Mouse (Mus musculus): ENCODE measurements at regions not wholly inside any gene's neighbourhood (a gene's known extent, or its start where the extent isn't known, plus 50 kb on each side); places are given as distances from the start of the nearest gene placed in this dataset.

DNA sequence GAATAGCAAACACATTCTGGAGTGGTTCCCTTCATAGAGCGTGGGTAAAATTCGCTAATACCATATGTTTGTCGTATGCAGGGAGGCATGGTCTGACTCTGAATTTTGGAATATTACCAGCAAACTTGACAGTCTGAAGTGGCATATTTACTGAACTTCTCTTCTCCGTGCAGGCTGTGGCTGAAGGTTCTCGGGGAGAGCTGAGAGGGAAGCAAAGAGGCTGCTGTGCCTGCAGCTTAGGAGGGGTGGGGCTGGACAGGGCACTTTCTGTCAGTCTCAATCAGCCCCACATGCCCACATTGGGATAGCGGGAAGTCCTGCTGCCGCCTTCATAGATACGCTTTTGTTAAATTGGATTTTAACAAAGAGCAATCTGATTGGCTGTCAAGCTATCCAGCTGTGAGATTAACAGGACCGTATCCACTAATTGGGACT lies 584.8 kb upstream of the Mpdz start:
- no peak overlapping the region for H3K4me2 ChIP-seq
- DNase-seq (ENCODE audit: low spot score, missing footprints) = peak; percentile 86

DNA sequence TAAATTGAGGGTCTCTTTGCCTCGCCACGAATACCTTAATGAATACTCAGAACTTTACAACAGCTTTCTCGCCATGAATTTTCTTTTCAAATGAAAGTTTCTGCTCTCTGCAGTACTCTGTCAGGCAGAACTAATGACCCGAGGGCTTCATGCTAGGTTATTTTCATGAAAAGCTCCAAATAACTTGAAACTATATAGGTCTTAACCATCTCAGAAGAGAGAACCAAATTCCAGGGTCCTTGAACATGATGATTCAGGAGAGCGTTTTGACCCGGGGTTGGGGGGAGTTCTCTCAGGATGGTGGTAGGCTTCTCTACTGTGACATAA lies 558.8 kb upstream of the Mpdz start:
- no peak for ATAC-seq (ENCODE audit: low FRiP score)

More for the DNA sequence above, 584.8 kb upstream of the Mpdz start:
- peak; percentile 72 for ATAC-seq (ENCODE audit: low FRiP score)
- Histone ChIP-seq H3K27me3 (ENCODE audit: control insufficient read depth, insufficient read depth, low read length) (no peaks in the 10 kb centered on the region), H3K9me3 (ENCODE audit: control insufficient read depth, low read length) (no peaks in the 10 kb centered on the region), H3K27ac (ENCODE audit: low read depth, low read length) (no peak overlapping the region), H3K9ac (ENCODE audit: low read length) (no peak overlapping the region), H3K4me3 (ENCODE audit: low read depth, low read length) (no peak overlapping the region), H3K36me3 (ENCODE audit: control insufficient read depth, insufficient read depth, low read length) (no peaks in the 10 kb centered on the region), H3K4me1 (ENCODE audit: control insufficient read depth, insufficient read depth, low read length) (peaks cover 4% of the 10 kb centered on the region; the same call in 1 of the 2 replicates)
- 53% methylated on average over 9 of the region's 9 CpGs for WGBS

DNA sequence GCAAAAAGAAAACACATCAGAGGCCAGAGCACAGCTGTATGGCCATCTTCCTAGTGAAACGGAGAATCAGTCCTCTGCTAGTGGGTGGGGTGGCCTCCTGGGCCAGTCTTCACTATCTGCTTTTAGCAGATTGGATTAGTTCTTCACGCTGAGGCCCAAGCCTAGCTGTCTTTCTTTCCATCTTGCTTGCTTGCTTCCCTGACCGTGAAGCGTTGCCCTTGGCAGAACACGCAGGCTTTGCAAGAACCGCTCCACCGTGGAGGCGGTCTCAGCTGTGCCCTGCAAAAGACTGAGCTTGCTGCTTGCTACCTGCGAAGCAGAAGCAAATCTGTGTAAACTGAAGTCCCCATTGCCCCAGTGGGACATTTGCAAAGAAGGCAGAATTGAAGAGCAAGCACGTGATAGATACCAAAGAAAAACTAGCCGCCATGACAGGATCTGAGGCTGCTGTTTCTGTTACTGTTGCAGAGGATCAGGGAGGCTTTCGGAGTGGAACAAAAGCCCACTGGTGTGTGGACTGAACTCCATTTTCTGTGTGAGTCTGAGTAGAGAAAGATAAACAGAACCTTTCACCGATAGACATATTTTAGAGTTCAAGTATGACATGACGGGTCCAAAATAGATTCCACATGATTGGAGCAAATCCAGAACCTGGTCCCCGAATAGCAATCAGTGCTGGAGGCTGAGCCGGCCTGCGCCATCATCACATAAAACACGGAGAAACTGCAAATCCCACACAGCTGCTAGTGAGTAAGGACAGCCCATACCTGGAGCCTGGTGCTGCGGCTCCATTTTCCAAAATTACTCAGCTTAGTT lies 558.2 kb upstream of the Mpdz start:
- Histone ChIP-seq H3K4me3 (ENCODE audit: low read depth, low read length) (no peak overlapping the region), H3K4me1 (ENCODE audit: control insufficient read depth, insufficient read depth, low read length) (no peaks in the 10 kb centered on the region), H3K27ac (ENCODE audit: low read depth, low read length) (no peak overlapping the region), H3K4me2 (no peak overlapping the region), H3K9ac (ENCODE audit: low read length) (no peak overlapping the region), H3K27me3 (ENCODE audit: control insufficient read depth, insufficient read depth, low read length) (no peaks in the 10 kb centered on the region), H3K9me3 (ENCODE audit: control insufficient read depth, low read length) (no peaks in the 10 kb centered on the region), H3K36me3 (ENCODE audit: control insufficient read depth, insufficient read depth, low read length) (no peaks in the 10 kb centered on the region)
- ATAC-seq (ENCODE audit: low FRiP score) (no peak), DNase-seq (ENCODE audit: low spot score, missing footprints) (no peak)
- 76% methylated on average over 19 of the region's 19 CpGs for WGBS

More for the DNA sequence above, 558.8 kb upstream of the Mpdz start:
- no peak overlapping the region for H3K4me2 ChIP-seq
- H3K27ac ChIP-seq (ENCODE audit: low read depth, low read length) = no peak overlapping the region
- H3K4me1 ChIP-seq (ENCODE audit: control insufficient read depth, insufficient read depth, low read length) = no peaks in the 10 kb centered on the region
- H3K9me3 ChIP-seq (ENCODE audit: control insufficient read depth, low read length) = no peaks in the 10 kb centered on the region
- H3K27me3 ChIP-seq (ENCODE audit: control insufficient read depth, insufficient read depth, low read length) = no peaks in the 10 kb centered on the region
- no peak for DNase-seq (ENCODE audit: low spot score, missing footprints)
- H3K36me3 ChIP-seq (ENCODE audit: control insufficient read depth, insufficient read depth, low read length) = no peaks in the 10 kb centered on the region
- WGBS = 90% methylated on average over 6 of the region's 6 CpGs
- H3K9ac ChIP-seq (ENCODE audit: low read length) = no peak overlapping the region
- no peak overlapping the region for H3K4me3 ChIP-seq (ENCODE audit: low read depth, low read length)

DNA sequence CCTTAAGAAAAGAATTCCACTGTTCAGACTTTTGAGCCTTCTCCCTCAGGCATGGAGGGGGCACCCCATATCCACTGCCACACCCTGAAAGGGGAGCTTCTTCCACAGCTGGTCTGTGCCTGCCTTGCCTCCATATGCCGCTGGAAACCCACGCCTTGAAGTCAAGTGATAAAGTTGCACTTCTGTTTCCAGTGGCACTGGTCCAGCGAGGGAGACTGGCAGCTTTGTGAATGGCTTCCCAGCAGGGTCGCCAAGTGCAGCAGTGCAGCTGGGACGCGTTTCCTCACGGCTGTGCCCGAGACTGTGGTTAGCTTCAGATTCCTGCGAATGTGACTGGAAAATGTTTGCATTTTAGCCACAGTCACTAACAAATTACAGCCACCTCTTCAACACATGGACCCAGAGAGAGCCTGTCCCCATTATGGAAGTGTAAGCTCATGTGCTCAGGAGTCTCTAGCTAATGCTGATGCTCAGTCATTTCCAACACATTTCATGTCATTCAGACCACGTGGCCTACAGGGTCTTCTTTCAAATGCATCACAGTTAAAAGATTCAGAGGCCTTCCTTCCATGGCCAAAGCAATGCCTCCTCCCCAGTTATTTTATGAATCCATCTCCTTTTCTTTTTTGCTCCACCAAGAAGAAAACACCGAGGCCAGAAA lies 557.2 kb upstream of the Mpdz start:
- no peak for DNase-seq (ENCODE audit: low spot score, missing footprints)
- Histone ChIP-seq H3K4me2 (no peak overlapping the region), H3K36me3 (ENCODE audit: control insufficient read depth, insufficient read depth, low read length) (no peaks in the 10 kb centered on the region), H3K9ac (ENCODE audit: low read length) (no peak overlapping the region), H3K9me3 (ENCODE audit: control insufficient read depth, low read length) (no peaks in the 10 kb centered on the region), H3K27ac (ENCODE audit: low read depth, low read length) (no peak overlapping the region), H3K4me1 (ENCODE audit: control insufficient read depth, insufficient read depth, low read length) (no peaks in the 10 kb centered on the region), H3K4me3 (ENCODE audit: low read depth, low read length) (no peak overlapping the region), H3K27me3 (ENCODE audit: control insufficient read depth, insufficient read depth, low read length) (no peaks in the 10 kb centered on the region)
- ATAC-seq (ENCODE audit: low FRiP score) = no peak; the same call in 1 of the 2 replicates
- 79% methylated on average over 11 of the region's 11 CpGs for WGBS

DNA sequence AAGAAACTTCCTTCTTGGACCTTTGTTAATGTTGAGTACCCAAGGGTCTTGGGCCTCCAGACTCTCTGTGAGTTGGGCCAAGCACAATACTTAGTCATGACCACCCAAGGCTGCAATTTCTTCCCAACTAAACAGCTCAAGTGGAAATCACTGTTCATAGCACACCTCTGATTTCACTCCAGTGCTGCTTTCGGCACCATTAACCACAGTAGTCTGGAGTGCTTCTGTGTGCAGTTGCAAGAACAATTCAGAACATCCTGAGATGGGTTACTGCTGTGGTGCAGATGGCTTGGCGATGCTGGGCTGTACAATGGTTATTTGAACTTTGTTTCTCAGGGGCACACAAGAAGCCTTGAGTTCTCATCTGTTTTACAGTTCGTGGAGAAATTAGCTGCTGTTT lies 556.5 kb upstream of the Mpdz start:
- Histone ChIP-seq H3K9me3 (ENCODE audit: control insufficient read depth, low read length) (no peaks in the 10 kb centered on the region), H3K36me3 (ENCODE audit: control insufficient read depth, insufficient read depth, low read length) (no peaks in the 10 kb centered on the region), H3K4me1 (ENCODE audit: control insufficient read depth, insufficient read depth, low read length) (no peaks in the 10 kb centered on the region), H3K4me2 (no peak overlapping the region), H3K27me3 (ENCODE audit: control insufficient read depth, insufficient read depth, low read length) (no peaks in the 10 kb centered on the region), H3K27ac (ENCODE audit: low read depth, low read length) (no peak overlapping the region), H3K4me3 (ENCODE audit: low read depth, low read length) (no peak overlapping the region), H3K9ac (ENCODE audit: low read length) (no peak overlapping the region)
- ATAC-seq (ENCODE audit: low FRiP score) = no peak
- WGBS = 87% methylated on average over 3 of the region's 3 CpGs
- no peak for DNase-seq (ENCODE audit: low spot score, missing footprints)

DNA sequence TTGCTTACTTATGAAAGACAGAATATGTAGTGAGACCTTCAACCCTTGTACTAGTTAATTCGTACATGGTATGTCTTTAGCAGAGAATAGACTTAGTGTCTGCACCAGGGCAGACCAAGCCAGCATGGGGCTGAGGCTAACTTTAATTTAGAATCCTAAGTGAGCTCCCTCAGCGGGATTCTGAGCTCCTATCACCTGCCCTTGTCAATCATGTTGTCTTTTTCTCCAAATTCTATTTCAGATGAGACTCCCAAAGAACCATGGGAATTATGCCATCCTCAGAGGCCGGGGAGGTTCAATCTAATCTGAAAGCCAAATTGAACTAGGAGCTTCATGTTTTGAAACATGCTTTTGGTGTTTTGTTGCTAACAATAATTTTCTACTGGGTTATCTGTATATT lies 553.8 kb upstream of the Mpdz start:
- Histone ChIP-seq H3K27ac (ENCODE audit: low read depth, low read length) (no peak overlapping the region), H3K4me2 (no peak overlapping the region), H3K9ac (ENCODE audit: low read length) (no peak overlapping the region), H3K4me3 (ENCODE audit: low read depth, low read length) (no peak overlapping the region), H3K36me3 (ENCODE audit: control insufficient read depth, insufficient read depth, low read length) (no peaks in the 10 kb centered on the region), H3K9me3 (ENCODE audit: control insufficient read depth, low read length) (no peaks in the 10 kb centered on the region), H3K4me1 (ENCODE audit: control insufficient read depth, insufficient read depth, low read length) (no peaks in the 10 kb centered on the region), H3K27me3 (ENCODE audit: control insufficient read depth, insufficient read depth, low read length) (no peaks in the 10 kb centered on the region)
- DNase-seq (ENCODE audit: low spot score, missing footprints) (no peak), ATAC-seq (ENCODE audit: low FRiP score) (no peak)
- WGBS = 67% methylated on average over 3 of the region's 3 CpGs

DNA sequence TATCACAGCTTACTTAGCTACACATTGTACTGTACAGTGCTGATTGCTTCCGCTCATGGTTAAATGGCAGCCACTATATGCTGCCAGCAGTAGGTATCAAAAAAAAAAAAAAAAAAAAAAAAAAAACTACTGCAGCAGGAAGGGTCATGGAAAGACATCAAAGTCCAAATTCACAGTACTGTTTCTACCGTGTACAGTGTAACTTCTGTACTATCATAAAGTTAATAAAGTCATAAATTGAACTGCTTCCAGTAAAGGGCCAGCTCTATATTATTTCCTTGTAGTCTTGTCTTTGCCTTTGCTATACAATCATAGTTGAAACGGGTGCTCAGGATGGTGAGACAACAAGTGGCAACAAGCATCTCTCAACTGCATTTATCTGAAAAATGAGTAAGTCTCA lies 552.6 kb upstream of the Mpdz start:
- Histone ChIP-seq H3K4me1 (ENCODE audit: control insufficient read depth, insufficient read depth, low read length) (no peaks in the 10 kb centered on the region), H3K9me3 (ENCODE audit: control insufficient read depth, low read length) (no peaks in the 10 kb centered on the region), H3K4me2 (no peak overlapping the region), H3K27ac (ENCODE audit: low read depth, low read length) (no peak overlapping the region), H3K9ac (ENCODE audit: low read length) (no peak overlapping the region), H3K27me3 (ENCODE audit: control insufficient read depth, insufficient read depth, low read length) (no peaks in the 10 kb centered on the region), H3K4me3 (ENCODE audit: low read depth, low read length) (no peak overlapping the region), H3K36me3 (ENCODE audit: control insufficient read depth, insufficient read depth, low read length) (no peaks in the 10 kb centered on the region)
- no peak for ATAC-seq (ENCODE audit: low FRiP score)
- no peak for DNase-seq (ENCODE audit: low spot score, missing footprints)
- 93% methylated on average over 3 of the region's 3 CpGs for WGBS

DNA sequence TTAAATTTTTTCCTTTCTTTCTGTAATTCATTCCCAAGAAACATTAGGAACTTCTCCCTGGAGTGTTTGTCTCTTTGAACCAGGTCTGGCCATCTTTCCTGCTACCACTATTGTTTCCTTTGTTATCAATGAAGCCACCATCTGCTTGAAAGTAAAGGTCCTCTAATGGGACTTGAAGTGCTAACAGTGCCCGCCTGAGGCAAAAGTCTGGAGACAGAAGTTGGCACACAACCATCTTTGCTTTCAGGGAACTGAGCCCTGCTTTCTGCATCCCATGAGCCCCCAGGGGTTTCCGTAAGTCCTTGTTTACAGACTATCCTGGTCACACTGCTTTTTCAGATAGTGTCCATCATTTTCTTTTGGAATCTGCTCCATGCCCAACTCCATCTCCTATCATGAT lies 546.2 kb upstream of the Mpdz start:
- no peaks in the 10 kb centered on the region for H3K4me1 ChIP-seq (ENCODE audit: control insufficient read depth, insufficient read depth, low read length)
- no peaks in the 10 kb centered on the region for H3K27me3 ChIP-seq (ENCODE audit: control insufficient read depth, insufficient read depth, low read length)
- no peaks in the 10 kb centered on the region for H3K9me3 ChIP-seq (ENCODE audit: control insufficient read depth, low read length)
- ATAC-seq (ENCODE audit: low FRiP score) (no peak), DNase-seq (ENCODE audit: low spot score, missing footprints) (no peak)
- H3K4me3 ChIP-seq (ENCODE audit: low read depth, low read length) = no peak overlapping the region
- no peak overlapping the region for H3K27ac ChIP-seq (ENCODE audit: low read depth, low read length)
- no peaks in the 10 kb centered on the region for H3K36me3 ChIP-seq (ENCODE audit: control insufficient read depth, insufficient read depth, low read length)
- no peak overlapping the region for H3K4me2 ChIP-seq
- WGBS = 87% methylated on average over 2 of the region's 2 CpGs
- H3K9ac ChIP-seq (ENCODE audit: low read length) = no peak overlapping the region

DNA sequence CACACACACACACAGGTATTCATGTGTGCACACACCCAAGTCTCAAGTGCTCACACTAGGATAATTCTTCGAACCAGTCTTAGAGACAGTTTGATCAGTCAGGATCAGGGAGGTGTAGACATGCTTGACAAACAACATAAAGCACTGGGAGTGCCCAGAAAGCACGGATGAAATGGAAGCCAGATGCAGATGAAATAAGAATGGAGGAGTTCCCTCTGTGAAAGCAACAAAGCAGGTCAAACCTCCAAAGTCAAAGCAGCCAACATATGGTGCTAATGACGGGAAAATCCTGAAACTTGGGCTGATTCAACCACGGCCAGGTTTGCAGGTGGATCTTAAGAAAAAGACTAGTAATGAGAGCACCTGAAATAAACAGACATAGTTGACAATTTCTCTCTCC lies 544.0 kb upstream of the Mpdz start:
- whole genome bisulfite sequencing = 70% methylated on average over 4 of the region's 4 CpGs
- Histone ChIP-seq H3K4me2 (no peak overlapping the region), H3K9me3 (ENCODE audit: control insufficient read depth, low read length) (no peaks in the 10 kb centered on the region), H3K36me3 (ENCODE audit: control insufficient read depth, insufficient read depth, low read length) (no peaks in the 10 kb centered on the region), H3K4me1 (ENCODE audit: control insufficient read depth, insufficient read depth, low read length) (no peaks in the 10 kb centered on the region), H3K9ac (ENCODE audit: low read length) (no peak overlapping the region), H3K27ac (ENCODE audit: low read depth, low read length) (no peak overlapping the region), H3K4me3 (ENCODE audit: low read depth, low read length) (no peak overlapping the region), H3K27me3 (ENCODE audit: control insufficient read depth, insufficient read depth, low read length) (no peaks in the 10 kb centered on the region)
- no peak for ATAC-seq (ENCODE audit: low FRiP score)
- no peak for DNase-seq (ENCODE audit: low spot score, missing footprints)
